Mouse (Mus musculus) intestine, embryonic 14.5 days (tissue): ENCODE results near the gene 4930435E12Rik. TPM values are rescaled to one million over a fixed set of nuclear protein-coding genes. Genes with fewer than 3 reads are reported as not detected.

Experiments
- ATAC-seq: fragments of 200-750 bp; cut with Nextera tagmentation; replicated peaks from 2 replicates; pipeline ENCODE4 v1.8.0; 2017; ENCODE audit warnings: low read depth, moderate number of reproducible peaks, moderate TSS enrichment, moderate library complexity; ENCODE audit not compliant: low FRiP score, low TSS enrichment
- DNase-seq: peaks from one replicate; pipeline ENCODE4 v3.0.0-alpha.2; 2018; ENCODE audit warnings: low spot score
- H3K27ac ChIP-seq: fragments of 300-500 bp; sonication (generic); 2 replicates; pipeline ENCODE4 v1.5.1; 2014; ENCODE audit warnings: low read depth, mild to moderate bottlenecking, control low read depth
- H3K27me3 ChIP-seq: fragments of 300-500 bp; sonication (generic); replicated peaks from 2 replicates; pipeline ENCODE4 v1.6.1; 2014; ENCODE audit warnings: low read length, control low read depth; ENCODE audit not compliant: control insufficient read depth, insufficient read depth
- H3K36me3 ChIP-seq: fragments of 300-500 bp; sonication (generic); 2 replicates; pipeline ENCODE4 v1.6.1; 2014; ENCODE audit warnings: low read length, control low read depth; ENCODE audit not compliant: control insufficient read depth, insufficient read depth
- H3K4me1 ChIP-seq: fragments of 300-500 bp; sonication (generic); replicated peaks from 2 replicates; pipeline ENCODE4 v1.6.1; 2014; ENCODE audit warnings: low read length, control low read depth, mixed read lengths; ENCODE audit not compliant: control insufficient read depth, insufficient read depth
- H3K4me2 ChIP-seq: fragments of 300-500 bp; sonication (generic); 2 replicates; pipeline ENCODE4 v1.6.1; 2014; ENCODE audit warnings: low read length
- H3K4me3 ChIP-seq: fragments of 300-500 bp; sonication (generic); 2 replicates; pipeline ENCODE4 v1.5.1; 2014; ENCODE audit warnings: low read depth, low read length, control low read depth, mixed read lengths
- H3K9ac ChIP-seq: fragments of 300-500 bp; sonication (generic); 2 replicates; pipeline ENCODE4 v1.6.1; 2014; ENCODE audit warnings: mild to moderate bottlenecking, low read length
- H3K9me3 ChIP-seq: fragments of 300-500 bp; sonication (generic); 2 replicates; pipeline ENCODE4 v1.6.1; 2016; ENCODE audit warnings: low read length, control low read depth; ENCODE audit not compliant: control insufficient read depth
- WGBS: fragments of 180-500 bp; shearing (Covaris S2); extraction: QIAGEN DNeasy Blood & Tissue Kit; methylation state at CpG from one replicate; pipeline ENCODE4 v1.1.7; 2014; 5-methylcytosine and 5-hydroxymethylcytosine counted together
- polyA plus RNA-seq: library from polyadenylated mRNA; unstranded; fragments of >200 nt; fragmentation: Nextera tagmentation; extraction: Ambion mirVana; gene quantifications from 2 replicates; pipeline ENCODE4 v1.2.1, GENCODE M21; 2014

The 4930435E12Rik gene
- polyA plus RNA-seq, 1 experiment from 2014 or later, result not detected

DNA sequence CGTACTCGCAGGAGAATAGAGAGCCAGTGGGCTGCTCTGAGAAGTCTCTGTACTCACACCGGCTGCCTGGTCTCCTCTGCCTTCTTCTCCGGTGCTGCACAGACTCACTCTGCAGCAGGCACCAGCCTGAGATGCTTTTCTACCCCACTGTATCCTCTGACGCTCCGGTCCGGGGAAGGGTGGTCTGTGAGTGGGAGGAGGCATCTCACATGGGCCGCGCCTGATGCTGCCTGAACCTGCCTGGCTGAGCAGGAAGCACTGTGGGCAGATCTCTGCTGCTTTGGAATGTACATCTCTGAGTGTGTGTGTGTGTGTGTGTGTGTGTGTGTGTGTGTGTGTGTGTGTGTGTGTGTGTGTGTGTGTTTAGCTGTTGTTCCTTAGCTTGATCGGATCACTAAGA, 28.5 kb downstream of the 4930435E12Rik start, which contains the start of gene Upk1b:
Gene Upk1b, minus strand, starts transcription at position 238 of the 400 bp plus-strand sequence.
- H3K4me3 ChIP-seq, result no peak within 1 kb of the TSS
- H3K27ac ChIP-seq, result no peak within 1 kb of the TSS
- no peaks in the 10 kb centered on the region for H3K36me3 ChIP-seq
- no peaks in the 10 kb centered on the region for H3K27me3 ChIP-seq
- H3K4me2 ChIP-seq, result no peak within 1 kb of the TSS
- H3K9ac ChIP-seq, result no peak within 1 kb of the TSS
- DNase-seq, result peak; percentile 59
- H3K9me3 ChIP-seq, result no peaks in the 10 kb centered on the region
- ATAC-seq, result peak; percentile 82
- 0 out of 2 replicates have a peak, but pooled peaks cover 5% of the 10 kb centered on the region for H3K4me1 ChIP-seq
- 13% methylated on average over 10 of the region's 10 CpGs for WGBS

DNA sequence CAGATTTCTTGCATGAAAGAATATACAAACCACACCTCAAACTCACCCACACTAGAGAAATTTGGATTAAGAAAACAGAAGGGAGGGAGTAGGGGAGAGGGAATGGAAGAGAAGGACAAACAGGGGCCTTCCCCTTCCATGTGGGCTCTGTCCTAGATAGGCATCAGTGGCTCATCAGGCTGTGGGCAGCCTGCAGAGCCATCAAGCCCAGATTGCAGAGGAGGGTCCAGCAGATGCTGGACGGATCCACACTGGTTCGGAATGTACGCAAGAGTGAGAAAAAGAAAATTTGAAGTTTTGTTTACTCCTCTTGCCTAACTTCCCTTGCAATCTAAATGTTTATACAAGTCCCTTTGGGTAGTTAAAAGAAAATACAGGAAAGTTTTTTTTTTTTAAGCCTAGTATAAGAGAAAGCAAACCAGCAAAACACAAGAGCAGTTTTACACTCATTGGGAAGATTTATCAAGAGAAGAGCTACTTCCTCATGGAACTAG, 29.5 kb downstream of the 4930435E12Rik start:
- 39% methylated on average over 3 of the region's 3 CpGs for WGBS
- Histone ChIP-seq H3K9me3 (no peaks in the 10 kb centered on the region), H3K27ac (no peak overlapping the region), H3K4me2 (no peak overlapping the region), H3K36me3 (no peaks in the 10 kb centered on the region), H3K27me3 (no peaks in the 10 kb centered on the region), H3K9ac (no peak overlapping the region), H3K4me3 (no peak overlapping the region), H3K4me1 (0 out of 2 replicates have a peak, but pooled peaks cover 5% of the 10 kb centered on the region)
- ATAC-seq (no peak), DNase-seq (no peak)

GRCm38 (mm10) chr16:38793120-38793519, 35.4 kb downstream of the 4930435E12Rik start:
- ATAC-seq, result no peak
- WGBS, result 40% methylated on average over 6 of the region's 6 CpGs

GRCm38 (mm10) chr16:38789966-38790365, 38.6 kb downstream of the 4930435E12Rik start:
- Histone ChIP-seq H3K4me1 (no peaks in the 10 kb centered on the region), H3K27me3 (no peaks in the 10 kb centered on the region), H3K4me3 (no peak overlapping the region), H3K9ac (no peak overlapping the region), H3K4me2 (no peak overlapping the region), H3K27ac (no peak overlapping the region), H3K36me3 (no peaks in the 10 kb centered on the region), H3K9me3 (no peaks in the 10 kb centered on the region)
- DNase-seq (no peak), ATAC-seq (no peak)
- WGBS, result 64% methylated on average over 3 of the region's 3 CpGs

More at GRCm38 (mm10) chr16:38793120-38793519, 35.4 kb downstream of the 4930435E12Rik start:
- Histone ChIP-seq H3K27ac (no peak overlapping the region), H3K4me2 (no peak overlapping the region), H3K4me1 (no peaks in the 10 kb centered on the region), H3K36me3 (no peaks in the 10 kb centered on the region), H3K27me3 (no peaks in the 10 kb centered on the region), H3K4me3 (no peak overlapping the region), H3K9ac (no peak overlapping the region), H3K9me3 (no peaks in the 10 kb centered on the region)
- no peak for DNase-seq

DNA sequence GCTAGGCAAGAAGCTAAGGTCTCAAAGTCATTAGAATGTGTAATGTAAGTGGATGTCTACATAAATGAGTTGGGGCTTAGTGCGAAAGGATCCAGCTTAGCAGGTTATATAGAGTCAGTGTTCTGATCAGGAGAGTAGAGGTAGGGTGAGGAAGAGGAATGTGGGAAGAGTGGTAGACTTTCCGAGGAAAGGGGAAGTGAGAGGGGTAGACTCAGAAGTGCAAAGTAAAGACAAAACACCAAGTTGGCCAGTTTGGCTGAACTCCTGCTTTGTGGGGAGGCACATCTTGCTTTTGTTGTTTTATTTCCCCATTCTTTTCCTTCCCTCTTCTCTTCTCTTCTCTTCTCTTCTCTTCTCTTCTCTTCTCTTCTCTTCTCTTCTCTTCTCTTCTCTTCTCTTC, 39.5 kb downstream of the 4930435E12Rik start:
- no peak overlapping the region for H3K27ac ChIP-seq
- no peaks in the 10 kb centered on the region for H3K27me3 ChIP-seq
- DNase-seq, result no peak
- no peaks in the 10 kb centered on the region for H3K9me3 ChIP-seq
- no peak overlapping the region for H3K4me3 ChIP-seq
- no peak overlapping the region for H3K4me2 ChIP-seq
- H3K36me3 ChIP-seq, result no peaks in the 10 kb centered on the region
- WGBS, result 78% methylated on average over 2 of the region's 2 CpGs
- ATAC-seq, result no peak
- no peak overlapping the region for H3K9ac ChIP-seq
- no peaks in the 10 kb centered on the region for H3K4me1 ChIP-seq

DNA sequence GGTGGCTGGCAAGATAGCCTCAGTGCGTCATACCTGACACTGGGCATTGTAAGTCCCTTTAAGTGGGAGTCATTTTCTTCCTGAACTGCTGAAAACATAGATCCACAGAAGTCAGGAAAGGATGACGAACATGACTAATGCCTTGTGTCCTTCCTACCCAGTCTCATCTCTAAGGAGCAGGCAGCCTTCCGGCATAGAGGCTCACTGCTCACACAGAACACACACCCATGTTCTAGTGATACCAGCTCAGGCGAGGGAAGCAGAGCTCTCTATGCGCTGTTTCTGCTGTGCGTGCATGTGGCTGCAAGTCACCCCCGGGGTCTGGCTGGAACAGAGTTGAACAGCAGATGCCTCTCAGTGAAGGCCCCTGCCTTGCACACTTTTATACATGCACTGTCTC, 43.2 kb downstream of the 4930435E12Rik start:
- Histone ChIP-seq H3K27ac (no peak overlapping the region), H3K36me3 (no peaks in the 10 kb centered on the region), H3K9ac (no peak overlapping the region), H3K27me3 (no peaks in the 10 kb centered on the region), H3K4me1 (no peaks in the 10 kb centered on the region), H3K9me3 (no peaks in the 10 kb centered on the region), H3K4me2 (no peak overlapping the region), H3K4me3 (no peak overlapping the region)
- WGBS, result 82% methylated on average over 7 of the region's 7 CpGs
- no peak for ATAC-seq
- DNase-seq, result no peak

GRCm38 (mm10) chr16:38782524-38783067, 46.0 kb downstream of the 4930435E12Rik start:
- Histone ChIP-seq H3K36me3 (no peaks in the 10 kb centered on the region), H3K4me2 (no peak overlapping the region), H3K9me3 (no peaks in the 10 kb centered on the region), H3K4me3 (no peak overlapping the region), H3K9ac (no peak overlapping the region), H3K4me1 (no peaks in the 10 kb centered on the region), H3K27ac (no peak overlapping the region), H3K27me3 (no peaks in the 10 kb centered on the region)
- WGBS, result 55% methylated on average over 2 of the region's 2 CpGs
- DNase-seq (no peak), ATAC-seq (no peak)

DNA sequence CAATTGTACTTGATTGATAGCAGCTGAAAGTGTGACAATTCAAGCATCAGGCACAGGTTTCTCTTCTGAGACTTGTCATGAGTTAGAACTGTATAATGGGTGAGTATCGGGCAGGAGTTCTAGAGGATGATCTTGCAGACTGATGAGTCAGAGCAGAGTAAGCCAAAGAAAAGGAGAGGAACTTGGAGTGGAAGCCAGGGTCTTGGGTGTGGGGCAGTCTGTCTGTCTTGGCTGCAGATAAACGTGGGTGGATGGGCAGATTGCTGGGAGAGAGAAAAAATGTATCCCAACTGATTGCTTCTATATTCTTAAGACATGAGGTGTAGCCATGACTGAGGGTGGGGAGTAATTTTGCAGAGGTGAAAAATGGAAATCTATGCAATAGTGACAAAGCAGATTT, 46.6 kb downstream of the 4930435E12Rik start:
- no peak overlapping the region for H3K4me3 ChIP-seq
- no peaks in the 10 kb centered on the region for H3K4me1 ChIP-seq
- no peak for ATAC-seq
- no peak overlapping the region for H3K9ac ChIP-seq
- H3K27me3 ChIP-seq, result no peaks in the 10 kb centered on the region
- H3K27ac ChIP-seq, result no peak overlapping the region
- no peaks in the 10 kb centered on the region for H3K9me3 ChIP-seq
- DNase-seq, result no peak
- H3K4me2 ChIP-seq, result no peak overlapping the region
- 71% methylated on average over 2 of the region's 2 CpGs for WGBS
- H3K36me3 ChIP-seq, result no peaks in the 10 kb centered on the region

DNA sequence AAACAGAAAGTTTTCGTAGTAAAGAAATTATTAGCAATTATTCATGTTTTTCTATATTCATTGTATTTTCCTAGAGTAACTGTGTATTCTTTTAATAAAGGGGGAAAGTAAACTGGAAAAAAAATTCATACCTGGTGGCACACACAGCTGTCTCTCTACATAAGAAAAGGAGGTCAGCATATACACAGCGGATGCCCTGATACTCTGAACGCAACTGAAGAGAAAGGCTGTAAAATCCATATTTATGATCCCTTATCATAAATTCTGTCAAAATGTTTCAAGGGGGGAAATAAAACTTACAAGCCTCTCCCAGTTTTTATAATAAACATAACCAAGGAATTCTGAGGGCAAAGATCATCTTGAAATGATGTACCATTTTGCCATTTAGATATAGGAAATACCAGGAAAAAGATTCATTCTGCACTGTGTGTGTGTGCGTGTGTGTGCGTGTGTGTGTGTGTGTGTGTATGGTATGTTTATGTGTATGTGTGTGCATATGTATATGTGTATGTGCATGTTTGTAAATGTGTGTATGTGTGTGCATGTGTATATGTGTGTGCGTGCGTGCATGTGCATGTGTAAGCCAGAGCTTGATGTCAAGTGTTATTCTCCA, 47.5 kb downstream of the 4930435E12Rik start:
- no peak for ATAC-seq
- no peak for DNase-seq
- H3K27ac ChIP-seq, result no peak overlapping the region
- H3K27me3 ChIP-seq, result no peaks in the 10 kb centered on the region
- no peaks in the 10 kb centered on the region for H3K9me3 ChIP-seq
- H3K4me3 ChIP-seq, result no peak overlapping the region
- no peak overlapping the region for H3K4me2 ChIP-seq
- no peak overlapping the region for H3K9ac ChIP-seq
- 85% methylated on average over 7 of the region's 7 CpGs for WGBS
- H3K4me1 ChIP-seq, result no peaks in the 10 kb centered on the region
- no peaks in the 10 kb centered on the region for H3K36me3 ChIP-seq
